Mouse (Mus musculus) liver, adult 2 months (tissue): Measurements from ENCODE around the gene Ift57.

Experiments used
- CTCF ChIP-seq: fragments of 200-500 bp; IDR thresholded peaks from 2 replicates; pipeline ENCODE4 v1.5.1; 2011; ENCODE audit warnings: low read depth, low read length, control low read depth
- POLR2A ChIP-seq: fragments of 200-500 bp; IDR thresholded peaks from 2 replicates; pipeline ENCODE4 v1.6.1; 2011; ENCODE audit warnings: low read length, control low read depth; ENCODE audit not compliant: insufficient read depth; ENCODE audit errors: extremely low read depth

GRCm38 (mm10) chr16:49770320-49771189 lies 71.5 kb downstream of the Ift57 start:
- TF ChIP-seq POLR2A (no peak), CTCF (no peak)
